Mouse (Mus musculus): ENCODE measurements around the gene Pcyox1.
A peak's percentile ranks its signal among the peaks of the same experiment; 100 is the strongest.

Gene Pcyox1

DNA sequence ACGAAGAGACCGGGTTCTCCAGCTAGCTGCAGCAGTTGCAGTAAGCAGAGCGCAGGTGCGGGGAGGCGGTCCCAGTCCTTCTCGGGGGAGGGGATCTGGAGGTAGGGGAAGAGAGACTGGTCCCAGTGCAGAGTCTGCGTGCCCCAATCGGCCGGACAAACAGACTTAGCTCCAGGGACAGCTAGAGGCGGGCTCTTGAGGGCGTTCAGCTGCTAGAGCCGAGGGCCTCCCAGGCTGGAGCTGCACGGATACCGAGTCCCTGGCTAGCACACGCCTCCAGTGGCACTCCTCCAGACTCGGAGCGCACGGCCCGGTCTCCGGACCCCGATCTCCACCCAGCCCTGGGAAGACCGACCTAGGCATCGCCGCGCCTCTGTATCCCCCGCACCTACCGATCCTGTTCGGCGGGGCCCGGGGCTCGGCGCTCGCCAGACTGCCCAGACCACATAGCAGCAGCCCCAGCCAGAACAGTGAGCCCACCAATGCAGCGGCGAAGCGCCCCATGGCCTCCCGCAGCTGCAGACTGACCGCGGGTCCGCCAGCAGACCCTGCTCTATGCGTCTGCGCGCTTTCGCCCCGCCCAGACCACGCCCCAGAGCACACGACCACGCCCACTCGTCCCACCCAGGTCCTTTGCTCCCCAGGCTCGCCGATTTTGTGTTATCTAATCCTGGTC lies at the start of gene Pcyox1:
Gene Pcyox1 (minus strand): TSS at position 574 of the 676 bp plus-strand sequence.
- DNase-seq (ENCODE audit: low read depth, low spot score), result peak; percentile 94

GRCm38 (mm10) chr6:86445551-86445950 lies 48.6 kb upstream of the Pcyox1 start:
- no peak for DNase-seq (ENCODE audit: low read depth, low spot score)

GRCm38 (mm10) chr6:86441571-86441970 lies 44.6 kb upstream of the Pcyox1 start:
- DNase-seq (ENCODE audit: low read depth, low spot score), result peak; percentile 28

- no peak for DNase-seq (ENCODE audit: low read depth, low spot score)
Measured at GRCm38 (mm10) chr6:86439531-86439930, 42.6 kb upstream of the Pcyox1 start.

GRCm38 (mm10) chr6:86439119-86439496 lies 42.2 kb upstream of the Pcyox1 start:
- no peak for DNase-seq (ENCODE audit: low read depth, low spot score)

DNA sequence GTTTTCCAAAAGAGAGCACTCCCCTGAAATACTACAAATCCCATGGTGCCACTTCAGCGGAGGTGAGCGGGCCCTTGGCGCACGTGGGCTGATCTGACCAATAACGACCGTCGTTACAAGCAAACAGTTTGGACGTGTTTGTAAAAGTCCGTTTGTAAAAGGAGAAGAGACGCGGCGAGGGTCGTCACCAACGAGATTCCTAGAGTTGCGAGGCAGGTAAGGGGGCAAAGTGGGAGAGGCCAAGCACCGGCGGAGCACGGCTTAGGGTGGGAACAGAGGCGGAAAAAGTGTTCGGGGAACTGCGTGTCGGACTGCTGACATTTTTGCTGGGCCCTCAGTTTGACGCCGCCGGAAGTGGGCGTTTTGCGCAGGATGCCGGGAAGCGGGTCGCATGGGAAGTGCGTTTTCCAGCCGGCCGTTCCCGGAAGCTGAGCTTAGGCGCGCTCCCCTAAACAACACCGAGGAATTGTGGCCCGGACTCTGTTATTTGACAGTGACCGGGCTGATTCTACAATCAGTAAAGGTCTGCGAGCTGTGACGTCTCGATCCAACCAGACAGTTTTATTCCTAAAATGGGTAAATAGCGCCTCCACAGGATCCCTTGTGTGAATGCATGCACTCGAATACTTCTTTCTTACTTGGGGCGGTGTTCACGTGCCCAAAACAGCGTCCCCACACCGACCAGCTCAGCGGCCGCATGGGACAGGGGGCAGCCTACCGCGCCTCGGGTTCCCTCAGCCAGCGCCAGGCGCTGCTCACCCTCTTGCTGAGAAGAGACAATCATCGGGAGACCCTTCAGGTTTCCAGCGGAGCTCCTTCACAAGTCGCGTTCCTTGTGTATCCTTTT lies 41.5 kb upstream of the Pcyox1 start, which contains the start of gene C87436:
Gene C87436 (plus strand): TSS at position 103 of the 847 bp plus-strand sequence.
- DNase-seq (ENCODE audit: low read depth, low spot score), result peak; percentile 99

- peak; percentile 70 for DNase-seq (ENCODE audit: low read depth, low spot score)
Measured at GRCm38 (mm10) chr6:86437711-86438110, 40.8 kb upstream of the Pcyox1 start.

GRCm38 (mm10) chr6:86433696-86434095 lies 36.7 kb upstream of the Pcyox1 start:
- DNase-seq (ENCODE audit: low read depth, low spot score), result no peak

GRCm38 (mm10) chr6:86431531-86431930 lies 34.6 kb upstream of the Pcyox1 start:
- no peak for DNase-seq (ENCODE audit: low read depth, low spot score)

DNA sequence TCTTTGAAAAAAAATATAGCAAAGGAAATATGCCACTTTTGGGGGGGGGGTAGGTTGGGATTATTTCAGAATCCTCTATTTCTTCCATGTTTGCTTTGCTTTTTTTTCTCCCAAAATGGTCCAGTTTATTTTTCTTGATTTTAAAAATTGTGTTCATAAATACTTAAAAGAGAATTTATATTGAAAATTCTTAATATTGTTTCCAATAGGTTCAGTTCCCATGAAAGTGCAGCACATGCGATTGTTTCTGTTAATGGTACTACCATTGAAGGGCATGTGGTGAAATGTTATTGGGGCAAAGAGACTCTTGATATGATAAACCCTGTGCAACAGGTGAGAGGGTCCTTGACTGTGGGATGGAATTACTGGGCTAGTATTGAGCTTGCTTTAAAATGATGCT lies 29.4 kb upstream of the Pcyox1 start, which contains the start of gene Gm44790:
Gene Gm44790 (plus strand): TSS at position 301 of the 400 bp plus-strand sequence.
- no peak for DNase-seq (ENCODE audit: low read depth, low spot score)

DNA sequence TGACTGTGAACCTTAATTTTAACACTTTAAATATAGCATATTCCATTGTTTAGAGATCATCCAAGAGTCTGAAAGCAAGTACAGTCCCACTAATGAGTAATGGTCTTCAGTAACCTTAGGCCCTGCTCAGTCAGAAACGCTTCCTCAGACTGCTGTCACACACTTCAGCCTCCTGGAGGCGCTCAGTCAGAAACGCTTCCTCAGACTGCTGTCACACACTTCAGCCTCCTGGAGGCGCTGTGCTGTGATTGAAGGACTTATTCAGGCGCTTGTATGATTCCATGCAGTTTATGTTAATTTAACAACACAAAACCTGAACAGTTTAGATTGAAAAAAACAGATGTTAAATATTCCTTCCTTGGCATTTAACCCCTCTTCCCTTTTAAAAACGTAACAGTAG lies 23.5 kb upstream of the Pcyox1 start:
- DNase-seq (ENCODE audit: low read depth, low spot score), result no peak

GRCm38 (mm10) chr6:86419239-86419638 lies 22.3 kb upstream of the Pcyox1 start:
- no peak for DNase-seq (ENCODE audit: low read depth, low spot score)

GRCm38 (mm10) chr6:86418711-86419110 lies 21.8 kb upstream of the Pcyox1 start:
- DNase-seq (ENCODE audit: low read depth, low spot score), result no peak

DNA sequence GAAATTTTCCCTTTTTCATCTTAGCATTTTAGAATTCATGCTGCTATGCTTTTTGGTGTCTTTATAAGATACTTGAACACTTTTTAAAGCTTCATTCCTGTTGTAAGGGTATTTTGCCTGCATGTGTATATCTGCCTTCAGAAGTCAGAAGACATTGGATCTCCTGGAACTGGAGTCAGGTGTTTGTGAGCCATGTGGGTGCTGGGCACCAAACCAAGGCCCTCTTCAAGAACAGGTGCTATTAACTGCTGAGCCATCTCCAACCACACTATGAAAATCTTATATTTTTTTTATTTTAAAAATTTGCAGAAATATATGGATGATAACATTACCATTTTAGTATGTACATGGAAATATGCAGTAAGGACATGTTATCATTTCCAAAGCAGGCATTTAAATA lies 9.4 kb upstream of the Pcyox1 start:
- peak; percentile 31 for DNase-seq (ENCODE audit: low read depth, low spot score)

GRCm38 (mm10) chr6:86404996-86405395 lies 8.0 kb upstream of the Pcyox1 start:
- DNase-seq (ENCODE audit: low read depth, low spot score), result no peak

- DNase-seq (ENCODE audit: low read depth, low spot score), result peak; percentile 99
Measured at GRCm38 (mm10) chr6:86404100-86404861, 7.3 kb upstream of the Pcyox1 start, which contains the start of gene Tia1. Gene Tia1 (plus strand): TSS chr6:86404219.

GRCm38 (mm10) chr6:86403728-86404099 lies 6.8 kb upstream of the Pcyox1 start:
- DNase-seq (ENCODE audit: low read depth, low spot score), result peak; percentile 92

DNA sequence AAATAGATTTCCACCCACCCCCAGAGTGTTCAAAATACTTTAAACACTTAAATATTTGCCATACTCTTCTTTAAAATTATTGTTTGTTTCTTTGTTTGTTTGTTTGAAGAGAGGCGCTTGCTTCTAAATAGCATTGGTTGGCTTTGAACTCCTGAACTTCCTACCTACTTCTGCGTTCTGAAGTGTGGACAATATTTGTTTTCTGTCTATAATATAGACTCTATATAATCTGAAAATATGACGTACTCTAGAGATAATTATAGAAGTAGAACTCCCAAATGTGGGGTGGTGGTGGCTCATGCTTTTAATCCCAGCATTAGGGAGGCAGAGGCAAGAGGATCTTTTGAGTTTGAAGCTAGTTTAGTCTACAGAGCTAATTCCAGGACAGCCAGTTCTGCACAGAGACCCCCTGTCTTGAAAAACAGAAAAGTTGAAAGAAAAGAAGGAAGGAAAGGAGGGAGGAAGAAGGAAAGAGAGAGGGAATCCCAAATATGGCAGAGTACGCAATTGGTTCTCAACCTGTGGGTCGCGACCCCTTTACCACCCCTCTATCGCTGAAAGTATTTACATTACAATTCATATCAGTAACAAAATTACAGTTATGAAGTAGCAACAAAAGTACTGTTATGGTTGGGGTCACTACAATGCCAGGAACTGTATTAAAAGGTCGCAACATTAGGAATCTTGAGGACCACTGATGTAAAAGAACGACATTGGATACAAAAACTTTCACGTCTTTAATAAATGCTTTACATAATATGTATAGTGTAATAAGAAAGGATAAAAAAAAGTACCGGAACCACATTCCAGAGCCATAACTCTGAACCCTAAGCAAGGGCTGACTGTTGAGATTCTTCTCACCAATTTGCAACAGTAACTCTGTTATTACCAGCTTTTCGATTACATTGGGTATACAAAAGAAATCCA lies 6.0 kb upstream of the Pcyox1 start:
- DNase-seq (ENCODE audit: low read depth, low spot score), result no peak

DNA sequence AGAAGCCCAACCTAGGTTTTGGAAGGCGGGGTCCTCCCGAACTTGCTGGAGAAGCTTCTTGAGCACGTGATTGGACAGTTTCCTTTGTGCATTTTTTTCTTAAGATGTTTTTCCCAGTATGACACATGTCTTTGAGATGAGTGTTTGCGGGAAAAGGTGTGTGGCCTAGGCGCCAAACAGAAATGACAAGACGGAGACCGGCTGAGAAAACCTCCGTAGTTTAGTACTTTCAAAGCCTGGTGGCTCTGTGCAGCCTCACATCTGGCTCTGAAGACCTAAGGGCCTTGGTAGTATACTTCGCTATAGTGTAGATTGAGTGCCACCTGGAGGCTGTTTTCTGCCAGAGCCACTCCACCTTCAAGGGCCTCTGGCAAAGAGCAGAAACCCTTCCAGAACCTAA lies 4.0 kb upstream of the Pcyox1 start:
- peak; percentile 82 for DNase-seq (ENCODE audit: low read depth, low spot score)

GRCm38 (mm10) chr6:86399995-86400394 lies 3.0 kb upstream of the Pcyox1 start:
- no peak for DNase-seq (ENCODE audit: low read depth, low spot score)

GRCm38 (mm10) chr6:86398986-86399385 lies 2.0 kb upstream of the Pcyox1 start:
- no peak for DNase-seq (ENCODE audit: low read depth, low spot score)
